Mouse (Mus musculus) forebrain, postnatal 0 days (tissue): ENCODE measurements around the gene Farp2. TPM values are rescaled to one million over a fixed set of nuclear protein-coding genes. Genes with fewer than 3 reads are reported as not detected.
"Not testable (repeated sequence)": the region's sequence is repeated elsewhere in the genome, so short reads cannot be mapped to it uniquely, and the experiment has no call there.

ENCODE experiments used
- ATAC-seq: fragments of 200-750 bp; cut with Nextera tagmentation; 2 replicates; pipeline ENCODE4 v1.8.0; 2017; ENCODE audit warnings: mild to moderate bottlenecking, moderate library complexity
- DNase-seq: peaks from one replicate; pipeline ENCODE4 v3.0.0-alpha.2; 2015
- H3K27ac ChIP-seq: fragments of 300-500 bp; sonication (generic); 2 replicates; pipeline ENCODE4 v1.5.1; 2014; ENCODE audit warnings: low read depth, mild to moderate bottlenecking, antibody characterized with exemption, low read length, moderate library complexity, mixed read lengths
- H3K27me3 ChIP-seq: fragments of 300-500 bp; sonication (generic); 2 replicates; pipeline ENCODE4 v1.6.1; 2014; ENCODE audit warnings: mild to moderate bottlenecking, low read length, mixed read lengths; ENCODE audit not compliant: insufficient read depth
- H3K36me3 ChIP-seq: fragments of 300-500 bp; sonication (generic); 2 replicates; pipeline ENCODE4 v1.6.1; 2014; ENCODE audit warnings: mild to moderate bottlenecking, moderate library complexity; ENCODE audit not compliant: insufficient read depth
- H3K4me1 ChIP-seq: fragments of 300-500 bp; sonication (generic); 2 replicates; pipeline ENCODE4 v1.6.1; 2014; ENCODE audit warnings: antibody characterized with exemption; ENCODE audit not compliant: insufficient read depth
- H3K4me2 ChIP-seq: fragments of 300-500 bp; sonication (generic); 2 replicates; pipeline ENCODE4 v1.6.1; 2014; ENCODE audit warnings: low read depth, mild to moderate bottlenecking, moderate library complexity
- H3K4me3 ChIP-seq: fragments of 300-500 bp; sonication (generic); 2 replicates; pipeline ENCODE4 v1.5.1; 2014; ENCODE audit warnings: low read depth, low read length, mixed read lengths
- H3K9ac ChIP-seq: fragments of 300-500 bp; sonication (generic); 2 replicates; pipeline ENCODE4 v1.6.1; 2014; ENCODE audit warnings: mild to moderate bottlenecking
- H3K9me3 ChIP-seq: fragments of 300-500 bp; sonication (generic); 2 replicates; pipeline ENCODE4 v1.6.1; 2016; ENCODE audit warnings: low read length
- CTCF ChIP-seq: sonication (generic); IDR thresholded peaks from 2 replicates; pipeline ENCODE4 v1.5.1; 2016; ENCODE audit warnings: antibody characterized with exemption, control low read depth, low read depth
- WGBS: fragments of 180-500 bp; shearing (Covaris S2); extraction: QIAGEN DNeasy Blood & Tissue Kit; methylation state at CpG from one replicate; pipeline ENCODE4 v1.1.7; 2014; 5-methylcytosine and 5-hydroxymethylcytosine counted together
- polyA plus RNA-seq: library from polyadenylated mRNA; unstranded; fragments of >200 nt; fragmentation: Nextera tagmentation; extraction: Ambion mirVana; gene quantifications from 2 replicates; pipeline ENCODE4 v1.2.1, GENCODE M21; 2015
- total RNA-seq: library from RNA; depleted of rRNA; stranded (reverse); fragments of >200 nt; gene quantifications from 2 replicates; pipeline ENCODE4 v1.2.3, GENCODE M21; 2014

Farp2 gene
- total and polyA plus RNA-seq, 2 experiments from 2014 or later, result 2.1 to 4.4 TPM

DNA sequence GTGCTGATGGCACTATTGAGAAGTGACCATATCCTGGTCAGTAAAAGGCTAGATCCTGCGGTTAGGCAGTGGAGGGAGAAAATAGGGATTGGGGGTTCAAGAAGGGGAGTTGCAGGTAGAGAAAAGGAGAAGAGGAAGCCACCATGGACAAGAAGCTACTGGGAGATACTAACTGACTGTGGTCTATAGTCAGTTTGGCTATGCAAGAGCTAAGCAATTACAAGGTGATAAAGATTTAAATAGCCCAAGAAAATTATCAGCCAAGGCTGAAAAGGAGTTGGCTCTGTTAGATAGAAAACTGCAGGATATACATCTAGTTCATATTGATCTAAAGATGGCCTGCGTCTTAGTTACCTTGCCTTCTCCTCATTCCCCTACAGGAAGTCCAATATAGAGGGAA is 130.8 kb downstream of the Farp2 start:
- Histone ChIP-seq H3K27me3 (no peaks in the 10 kb centered on the region), H3K4me3 (no peak overlapping the region), H3K27ac (no peak overlapping the region), H3K4me2 (no peak overlapping the region), H3K4me1 (no peaks in the 10 kb centered on the region), H3K9ac (no peak overlapping the region), H3K36me3 (no peaks in the 10 kb centered on the region), H3K9me3 (no peaks in the 10 kb centered on the region)
- WGBS, result 96% methylated on average over 2 of the region's 2 CpGs
- ATAC-seq (no peak), DNase-seq (no peak)
- no peak for TF ChIP-seq CTCF

DNA sequence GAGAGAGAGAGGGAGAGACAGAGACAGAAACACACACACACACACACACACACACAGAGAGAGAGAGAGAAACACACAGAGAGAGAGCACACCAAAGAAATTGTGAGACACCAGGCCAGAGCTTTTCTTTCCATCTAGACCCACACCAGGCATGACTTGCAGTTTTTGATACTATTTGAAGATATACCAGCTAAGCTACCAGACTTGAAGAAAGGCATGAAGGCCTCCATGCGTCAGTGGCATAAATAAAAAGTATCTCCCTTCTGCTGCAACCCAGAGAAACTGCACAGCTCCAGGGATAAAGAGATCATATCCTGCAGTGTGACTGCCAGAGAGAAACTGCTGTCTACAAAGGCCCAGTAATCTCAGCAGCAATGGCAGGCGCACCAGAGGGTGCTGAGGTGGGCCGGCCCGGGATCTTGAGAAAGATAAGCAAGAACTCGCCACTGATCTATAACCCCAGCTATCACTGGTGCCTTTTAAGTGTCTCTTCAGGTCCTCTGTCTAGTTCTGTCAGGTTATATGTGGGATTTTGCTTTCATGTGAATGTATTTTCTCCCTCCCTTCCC is 137.8 kb downstream of the Farp2 start:
- 81% methylated on average over 5 of the region's 5 CpGs for WGBS
- H3K27me3 ChIP-seq, result no peaks in the 10 kb centered on the region
- no peak for DNase-seq
- no peak overlapping the region for H3K4me2 ChIP-seq
- ATAC-seq, result no peak
- no peaks in the 10 kb centered on the region for H3K4me1 ChIP-seq
- no peak overlapping the region for H3K4me3 ChIP-seq
- no peaks in the 10 kb centered on the region for H3K9me3 ChIP-seq
- no peak overlapping the region for H3K27ac ChIP-seq
- H3K36me3 ChIP-seq, result no peaks in the 10 kb centered on the region
- H3K9ac ChIP-seq, result no peak overlapping the region
- no peak for TF ChIP-seq CTCF

DNA sequence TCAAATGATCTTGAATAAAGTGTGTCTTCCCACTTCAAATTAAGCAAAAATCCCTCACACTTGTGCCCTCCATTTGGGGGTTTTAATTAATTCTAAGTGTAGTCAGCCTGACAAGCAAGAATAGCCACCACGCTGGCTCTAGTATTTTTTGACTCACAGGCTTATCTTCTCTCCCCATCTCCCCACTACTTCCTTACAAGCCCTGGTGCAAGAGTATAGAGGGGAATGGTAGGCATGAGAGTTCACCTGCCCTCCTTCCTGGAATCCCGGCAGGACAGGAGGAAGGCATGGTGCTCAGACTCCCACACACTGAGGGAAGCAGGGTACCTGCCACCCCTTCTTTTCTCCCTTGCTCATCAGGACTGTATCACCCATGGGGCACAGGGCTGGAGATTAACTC is 142.4 kb downstream of the Farp2 start:
- Histone ChIP-seq H3K27me3 (no peaks in the 10 kb centered on the region), H3K36me3 (no peaks in the 10 kb centered on the region), H3K4me1 (no peaks in the 10 kb centered on the region), H3K4me2 (no peak overlapping the region), H3K9ac (no peak overlapping the region), H3K9me3 (no peaks in the 10 kb centered on the region), H3K27ac (no peak overlapping the region), H3K4me3 (no peak overlapping the region)
- DNase-seq, result no peak
- no peak for TF ChIP-seq CTCF
- 57% methylated on average over 2 of the region's 2 CpGs for WGBS
- no peak for ATAC-seq

DNA sequence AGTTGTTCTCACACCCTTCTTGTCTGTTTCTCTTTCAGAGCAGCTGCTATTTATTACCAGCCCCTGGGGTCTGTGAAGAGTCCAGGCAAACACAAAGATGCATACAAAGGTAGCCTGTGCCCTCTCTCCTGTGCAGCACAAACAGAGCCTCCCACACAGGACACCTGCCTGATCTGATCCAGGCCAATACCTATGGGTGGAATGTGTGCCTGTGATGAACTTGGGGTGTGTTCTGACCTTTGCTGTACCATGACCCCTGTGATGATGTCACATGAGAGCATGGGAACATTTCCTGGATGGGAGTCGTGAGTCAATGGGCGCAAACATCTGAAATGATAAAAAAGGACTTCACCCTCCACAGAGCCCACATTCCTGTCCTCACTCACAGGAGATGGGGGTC is 142.9 kb downstream of the Farp2 start:
- TF ChIP-seq CTCF, result no peak
- 82% methylated on average over 2 of the region's 2 CpGs for WGBS
- H3K9me3 ChIP-seq, result no peaks in the 10 kb centered on the region
- no peaks in the 10 kb centered on the region for H3K27me3 ChIP-seq
- H3K4me2 ChIP-seq, result no peak overlapping the region
- no peaks in the 10 kb centered on the region for H3K36me3 ChIP-seq
- no peak for DNase-seq
- no peak overlapping the region for H3K9ac ChIP-seq
- no peak overlapping the region for H3K4me3 ChIP-seq
- no peaks in the 10 kb centered on the region for H3K4me1 ChIP-seq
- no peak for ATAC-seq
- no peak overlapping the region for H3K27ac ChIP-seq

DNA sequence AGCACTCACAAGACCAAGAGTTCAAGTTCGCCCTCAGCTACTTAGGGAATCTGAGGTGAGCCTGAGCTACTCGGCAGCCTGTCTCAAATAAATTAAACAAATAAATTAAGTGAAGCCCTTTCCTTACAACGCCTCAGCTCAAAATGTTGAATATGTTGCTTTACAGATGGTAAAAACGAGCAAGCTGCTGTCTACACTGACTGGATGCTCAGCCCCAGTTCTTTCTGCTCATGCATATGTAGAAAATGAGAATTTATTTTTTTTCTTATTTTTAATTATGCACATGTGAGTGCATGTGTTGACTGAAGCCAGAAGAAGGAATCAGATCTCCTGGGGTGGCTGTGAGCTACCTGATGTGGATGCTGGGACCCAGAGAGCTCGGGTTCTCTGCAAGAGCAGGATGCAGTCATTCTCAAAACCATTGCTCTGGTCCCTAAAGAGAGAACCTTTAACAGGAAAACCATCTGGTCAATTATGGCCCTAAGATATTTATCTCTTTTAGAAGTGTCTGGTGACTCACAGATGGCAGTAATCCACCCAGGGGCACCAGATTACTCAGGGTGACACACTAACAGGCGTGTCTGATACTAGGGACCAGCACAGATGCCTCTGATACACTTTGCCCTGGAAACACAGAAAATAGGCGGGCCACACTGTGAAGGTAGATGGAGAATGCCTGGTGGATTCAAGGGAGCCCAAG is 144.6 kb downstream of the Farp2 start:
- Histone ChIP-seq H3K27me3 (no peaks in the 10 kb centered on the region), H3K27ac (no peak overlapping the region), H3K4me1 (no peaks in the 10 kb centered on the region), H3K4me2 (no peak overlapping the region), H3K9ac (no peak overlapping the region), H3K36me3 (no peaks in the 10 kb centered on the region), H3K4me3 (no peak overlapping the region), H3K9me3 (no peaks in the 10 kb centered on the region)
- WGBS, result 63% methylated on average over 7 of the region's 7 CpGs
- ATAC-seq (peak; percentile 78), DNase-seq (peak; percentile 40)
- TF ChIP-seq CTCF, result no peak

DNA sequence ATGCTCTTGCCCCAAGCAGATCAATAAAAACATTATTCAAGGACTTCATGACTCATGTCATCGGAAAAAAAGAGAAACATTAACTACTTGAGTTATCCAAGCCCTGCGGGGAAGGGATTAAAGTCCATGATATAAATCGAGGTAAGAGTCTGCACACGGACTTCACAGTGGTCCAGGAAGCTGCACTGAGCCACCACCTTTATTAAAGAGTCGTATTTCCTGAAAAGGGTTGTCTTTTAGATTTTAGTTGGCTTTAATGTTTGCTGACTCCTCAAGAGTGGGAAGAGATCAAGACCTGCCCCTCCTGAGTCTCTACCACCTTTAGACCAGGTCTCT is 145.1 kb downstream of the Farp2 start:
- Histone ChIP-seq H3K4me1 (no peaks in the 10 kb centered on the region), H3K36me3 (no peaks in the 10 kb centered on the region), H3K9me3 (no peaks in the 10 kb centered on the region), H3K27ac (no peak overlapping the region), H3K27me3 (no peaks in the 10 kb centered on the region), H3K4me2 (no peak overlapping the region), H3K9ac (no peak overlapping the region), H3K4me3 (no peak overlapping the region)
- 91% methylated on average over 5 of the region's 5 CpGs for WGBS
- DNase-seq, result no peak
- no peak for TF ChIP-seq CTCF
- no peak for ATAC-seq

DNA sequence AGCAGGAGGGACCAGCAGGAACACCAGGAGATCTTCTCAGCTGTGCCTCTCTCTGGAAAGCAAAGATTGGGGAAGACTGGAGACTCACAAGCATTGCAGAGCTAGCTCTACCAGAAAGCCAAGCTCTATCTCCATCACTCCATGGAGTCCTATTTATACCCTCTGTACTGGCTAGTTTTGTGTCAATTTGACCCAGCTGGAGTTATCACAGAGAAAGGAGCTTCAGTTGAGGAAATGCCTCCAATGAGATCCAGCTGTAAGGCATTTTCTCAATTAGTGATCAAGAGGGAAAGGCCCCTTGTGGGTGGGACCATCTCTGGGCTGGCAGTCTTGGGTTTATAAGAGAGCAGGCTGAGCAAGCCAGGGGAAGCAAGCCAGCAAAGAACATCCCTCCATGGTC is 146.7 kb downstream of the Farp2 start, which contains the start of gene Stk25:
Gene Stk25, minus strand, starts transcription at position 101 of the 400 bp plus-strand sequence.
- not testable (repeated sequence) for H3K27ac ChIP-seq, H3K4me1 ChIP-seq, DNase-seq, H3K9me3 ChIP-seq, ATAC-seq, H3K4me3 ChIP-seq, H3K9ac ChIP-seq, H3K36me3 ChIP-seq, H3K27me3 ChIP-seq, H3K4me2 ChIP-seq
